Mouse (Mus musculus) left cerebral cortex, adult 2 months (tissue): ENCODE measurements around the gene Fhit. TPM values are rescaled to one million over a fixed set of nuclear protein-coding genes. Genes with fewer than 3 reads are reported as not detected.

Source experiments
- DNase-seq, 2 experiments: peaks; one replicate each; pipeline ENCODE4 v3.0.0; 2021 to 2022; ENCODE audit warnings: low spot score in 2 of 2, mixed read lengths in 1 of 2; ENCODE audit errors: extremely low spot score in 1 of 2
- H3K27ac ChIP-seq: fragments of 200-600 bp; 2 replicates; pipeline ENCODE4 v1.8.1; 2022
- H3K4me3 ChIP-seq: fragments of 200-600 bp; 2 replicates; pipeline ENCODE4 v1.8.1; 2022
- CTCF ChIP-seq: fragments of 200-600 bp; IDR thresholded peaks from 2 replicates; pipeline ENCODE4 v1.8.1; 2022; ENCODE audit warnings: antibody characterized with exemption, mild to moderate bottlenecking, moderate library complexity
- intact Hi-C: fragments of 180-260 bp; cut with DNase I; formaldehyde crosslinking; loops from one replicate; pipeline ENCODE4 v1.15.1; 2025
- total RNA-seq, 2 experiments: library from RNA; stranded (reverse); gene quantifications; 2 replicates each; pipeline ENCODE4 v1.2.3; 2021

The Fhit gene
- total RNA-seq, 2 experiments from 2014 or later, result 6.0 to 7.5 TPM

DNA sequence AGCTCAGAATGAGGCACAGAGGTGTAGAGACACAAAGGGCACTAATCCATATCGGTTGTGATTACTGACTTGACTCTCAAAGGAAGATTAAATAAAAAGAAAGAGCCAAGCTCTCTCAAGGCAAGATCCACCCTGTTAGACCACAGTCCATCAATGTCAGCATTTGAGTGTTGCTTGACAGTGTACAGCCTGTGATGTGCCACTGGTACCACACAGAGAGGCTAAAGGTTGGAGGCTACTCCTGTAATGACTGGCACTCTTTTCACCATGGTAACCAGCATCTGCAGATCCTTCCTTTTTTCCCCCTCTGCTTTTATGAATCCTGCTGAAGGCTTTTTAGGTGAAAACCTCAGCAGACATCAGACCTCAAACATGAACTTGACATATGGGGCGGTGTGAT lies 1138.5 kb downstream of the Fhit start:
- TF ChIP-seq CTCF, result no peak
- Histone ChIP-seq H3K4me3 (no peak overlapping the region), H3K27ac (no peak overlapping the region)
- intact Hi-C loops, result loop anchor here (5.0 kb wide), 1 partner anchor 631 kb away; no protein-coding TSS in a partner anchor
- DNase-seq, result no peak

DNA sequence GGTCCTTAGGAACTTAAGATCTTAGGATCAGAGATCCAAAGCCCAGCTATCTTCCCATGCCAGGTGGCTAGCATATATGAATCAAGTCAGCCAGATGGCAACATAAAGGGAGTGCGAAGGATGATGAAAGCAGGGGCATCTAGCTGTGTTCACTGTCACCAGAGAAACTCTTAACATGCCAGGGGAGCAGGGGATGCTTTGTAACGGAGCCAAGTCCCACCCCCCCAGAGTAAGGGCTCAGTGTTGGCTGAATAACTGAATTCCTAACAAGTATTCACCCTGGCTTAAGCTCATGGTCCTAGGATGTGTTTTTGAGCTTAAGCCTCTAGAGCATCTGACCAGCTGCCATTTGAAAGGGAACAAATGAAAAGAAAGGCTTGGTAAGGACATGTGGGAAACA lies 1139.5 kb downstream of the Fhit start:
- Histone ChIP-seq H3K27ac (no peak overlapping the region), H3K4me3 (no peak overlapping the region)
- no peak for DNase-seq
- TF ChIP-seq CTCF, result no peak
- intact Hi-C loops, result loop anchor here (5.0 kb wide), 1 partner anchor 630 kb away; no protein-coding TSS in a partner anchor

DNA sequence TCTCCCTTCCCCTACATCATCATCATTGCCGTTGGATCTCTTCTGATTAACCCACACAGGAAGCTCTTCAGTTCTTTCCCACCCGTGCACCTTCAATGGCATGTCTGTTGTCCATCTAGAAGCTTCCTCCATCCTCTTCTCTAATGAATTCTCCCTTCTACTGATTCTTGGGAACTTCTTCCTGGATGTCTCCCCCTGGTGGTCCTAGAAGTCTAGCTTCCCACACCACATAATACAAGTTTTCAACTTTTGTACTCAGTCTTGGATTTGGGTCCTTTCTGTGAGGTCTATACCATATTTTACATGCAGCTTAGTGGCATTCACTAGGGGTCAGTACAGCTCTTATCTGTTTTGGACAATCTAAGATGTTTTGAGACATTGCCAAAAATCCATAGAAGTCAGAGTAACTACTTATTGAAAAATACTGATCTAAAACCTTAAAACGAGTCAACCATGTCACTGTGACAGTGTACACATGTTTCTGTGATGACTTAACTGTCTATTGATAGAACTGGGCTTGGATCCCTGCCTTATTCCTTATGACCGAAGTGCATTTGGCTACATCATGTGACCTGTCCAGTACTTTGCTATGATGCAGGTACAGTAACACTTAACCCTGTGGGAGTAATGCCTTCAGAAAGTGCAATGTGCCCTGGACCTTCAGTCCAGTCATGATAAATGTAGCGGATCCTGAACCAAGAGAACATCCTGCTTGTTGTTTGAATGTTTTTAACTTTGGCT lies 1141.3 kb downstream of the Fhit start:
- DNase-seq, result no peak
- TF ChIP-seq CTCF, result peak; percentile 47
- intact Hi-C loops, result loop anchor here (5.0 kb wide), 1 partner anchor 628 kb away; no protein-coding TSS in a partner anchor
- no peak overlapping the region for H3K27ac ChIP-seq
- no peak overlapping the region for H3K4me3 ChIP-seq

DNA sequence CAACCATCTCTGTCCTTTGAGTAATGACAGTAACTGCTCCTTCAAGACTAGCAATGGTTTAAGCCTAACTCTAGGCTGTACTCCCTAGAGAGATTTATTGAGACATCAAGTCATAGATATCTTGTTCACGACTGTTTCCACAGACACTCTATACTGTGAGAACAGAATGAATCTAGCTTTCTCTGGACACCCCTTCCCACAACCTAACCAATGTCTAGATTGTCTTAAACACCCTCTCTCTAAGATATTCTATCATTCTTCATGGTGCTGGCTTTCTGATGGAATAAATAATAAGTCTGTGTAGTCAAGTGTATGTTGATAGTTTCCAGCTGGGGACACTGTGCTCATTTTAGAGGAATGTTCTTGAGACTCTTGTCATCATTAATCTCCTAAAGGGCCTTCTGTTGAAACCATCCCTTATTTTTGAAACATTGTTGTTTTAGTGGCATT lies 1148.0 kb downstream of the Fhit start:
- TF ChIP-seq CTCF, result no peak
- H3K27ac ChIP-seq, result no peak overlapping the region
- no peak overlapping the region for H3K4me3 ChIP-seq
- DNase-seq, result no peak
- intact Hi-C loops, result no loop called here

DNA sequence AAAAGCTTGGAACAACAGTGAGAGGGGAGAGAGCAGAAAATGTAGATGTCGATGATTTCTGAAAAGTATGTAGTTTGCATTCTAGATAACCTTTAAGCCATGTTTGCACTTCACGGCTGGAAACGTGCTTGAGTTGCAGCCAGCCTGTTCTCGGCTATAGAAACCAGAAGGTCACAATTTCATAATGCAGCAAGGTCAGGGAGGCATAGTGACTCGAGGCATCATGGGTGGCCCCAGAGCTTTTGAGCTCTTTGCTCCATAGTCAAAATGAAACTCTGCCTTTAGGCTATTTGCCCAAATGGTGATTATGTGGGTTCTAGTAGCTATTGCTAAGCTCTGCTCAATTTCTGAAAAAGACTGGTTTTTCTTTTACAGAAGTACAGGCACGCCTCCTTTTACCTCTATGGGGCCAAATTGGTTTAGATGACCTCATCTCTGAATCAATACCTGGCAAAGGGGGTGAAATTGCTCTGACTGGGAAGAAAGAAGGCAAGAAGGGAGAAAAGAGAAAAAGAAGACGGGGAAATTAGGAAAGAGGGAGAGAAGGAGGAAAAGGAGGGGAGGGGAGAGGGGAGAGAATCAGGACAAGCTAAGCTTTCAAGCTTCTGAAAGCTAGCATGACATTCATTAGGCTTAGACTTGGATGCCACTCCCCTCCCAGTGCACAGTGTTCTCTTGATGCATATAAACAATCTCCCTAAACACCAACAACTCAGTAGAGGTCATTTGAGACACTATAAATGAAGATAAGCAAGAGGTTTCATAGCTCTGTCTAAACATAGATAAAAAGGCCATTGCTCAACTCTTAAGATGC lies 1148.6 kb downstream of the Fhit start:
- no peak overlapping the region for H3K27ac ChIP-seq
- TF ChIP-seq CTCF, result no peak
- intact Hi-C loops, result no loop called here
- no peak overlapping the region for H3K4me3 ChIP-seq
- DNase-seq, result no peak

DNA sequence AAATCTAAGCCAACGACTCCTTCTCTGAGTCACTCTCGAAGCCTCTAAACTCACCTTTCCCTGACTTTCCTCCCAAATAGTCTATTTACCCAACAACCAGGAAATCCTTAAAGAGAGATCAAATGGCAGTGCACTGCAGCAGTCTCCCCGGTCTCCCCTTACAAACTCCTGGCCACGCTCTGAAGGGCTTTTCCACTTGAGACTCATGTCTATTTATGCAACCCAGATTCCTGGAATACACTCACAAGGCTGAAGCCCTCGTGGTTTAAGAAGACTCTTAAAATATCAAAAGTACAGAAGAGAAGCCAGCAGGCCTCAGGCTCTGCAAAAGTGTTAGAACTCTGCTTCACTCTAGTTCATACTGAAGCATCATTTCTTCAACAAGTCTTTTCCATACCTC lies 1155.6 kb downstream of the Fhit start:
- no peak for DNase-seq
- intact Hi-C loops, result no loop called here
- H3K4me3 ChIP-seq, result no peak overlapping the region

DNA sequence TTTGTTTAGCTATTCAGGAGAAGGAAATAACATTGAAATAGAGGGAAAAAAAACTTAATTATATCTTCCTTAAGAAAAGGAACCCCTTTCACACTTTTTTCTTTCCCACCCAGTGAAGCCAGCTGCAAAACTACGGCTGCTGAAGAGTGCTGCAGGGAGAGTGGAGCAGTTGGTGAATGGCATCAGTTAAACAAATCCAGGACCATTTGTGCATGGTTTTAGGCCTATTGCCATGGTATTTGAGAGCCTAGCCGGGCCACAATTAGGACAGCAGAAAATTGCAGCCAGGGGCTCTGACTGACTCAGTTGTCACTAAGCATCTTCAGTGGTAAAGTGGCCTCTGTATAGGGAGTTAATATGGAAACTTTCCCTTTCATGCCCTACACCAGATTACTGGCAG lies 1158.0 kb downstream of the Fhit start:
- no peak for TF ChIP-seq CTCF
- Histone ChIP-seq H3K27ac (no peak overlapping the region), H3K4me3 (no peak overlapping the region)
- intact Hi-C loops, result no loop called here
- DNase-seq, result no peak

More for the DNA sequence above, 1155.6 kb downstream of the Fhit start:
- TF ChIP-seq CTCF, result no peak
- H3K27ac ChIP-seq, result no peak overlapping the region

DNA sequence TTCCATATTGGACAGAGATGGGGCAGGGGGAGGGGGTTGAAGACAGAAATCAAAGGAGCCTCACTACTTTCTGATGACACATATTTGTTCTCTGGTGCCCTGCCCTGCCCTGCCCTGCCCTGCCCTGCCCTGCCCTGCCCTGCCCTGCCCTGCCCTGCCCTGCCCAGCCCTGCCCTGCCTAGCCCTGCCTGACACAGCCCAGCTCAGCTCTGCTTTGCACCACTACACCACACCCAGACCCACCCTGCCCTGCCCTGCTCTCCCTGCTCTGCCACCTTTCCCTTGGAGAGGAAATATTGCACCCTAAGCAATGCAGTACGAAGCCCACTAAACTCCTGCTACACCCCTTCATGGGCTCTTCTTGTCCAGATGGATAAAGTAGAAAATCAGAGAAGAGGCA lies 1171.2 kb downstream of the Fhit start:
- no peak for TF ChIP-seq CTCF
- H3K27ac ChIP-seq, result no peak overlapping the region
- no peak overlapping the region for H3K4me3 ChIP-seq
- intact Hi-C loops, result no loop called here
- no peak for DNase-seq

DNA sequence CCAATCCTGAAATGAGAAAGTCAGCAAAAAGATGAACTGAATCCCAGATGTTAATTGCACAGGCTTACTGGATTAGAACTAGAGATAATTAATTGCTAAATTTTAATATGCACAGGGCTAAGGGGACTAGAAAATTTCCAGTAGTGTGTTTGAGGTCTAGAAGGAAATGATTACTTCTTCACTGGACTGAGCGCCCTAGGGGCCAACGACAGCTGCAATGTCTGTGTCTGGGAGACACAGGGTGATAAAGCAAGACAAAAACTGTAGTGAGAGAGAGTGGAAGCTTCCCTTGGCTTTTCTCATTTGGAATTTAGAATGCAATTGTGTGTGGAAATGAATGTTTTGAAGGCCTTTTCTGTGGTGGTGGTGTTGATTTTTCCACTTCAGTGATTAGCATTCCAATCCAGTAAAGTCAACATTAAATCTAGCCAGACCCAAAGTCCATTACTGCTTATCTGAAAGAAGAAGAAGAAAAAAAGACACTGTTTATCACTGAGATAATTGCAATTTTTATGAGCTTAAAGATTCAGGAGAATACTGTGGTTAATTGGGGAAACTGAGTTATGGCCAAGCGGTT lies 1184.8 kb downstream of the Fhit start:
- intact Hi-C loops, result no loop called here
- no peak for DNase-seq
- H3K4me3 ChIP-seq, result no peak overlapping the region
- no peak for TF ChIP-seq CTCF
- H3K27ac ChIP-seq, result no peak overlapping the region

DNA sequence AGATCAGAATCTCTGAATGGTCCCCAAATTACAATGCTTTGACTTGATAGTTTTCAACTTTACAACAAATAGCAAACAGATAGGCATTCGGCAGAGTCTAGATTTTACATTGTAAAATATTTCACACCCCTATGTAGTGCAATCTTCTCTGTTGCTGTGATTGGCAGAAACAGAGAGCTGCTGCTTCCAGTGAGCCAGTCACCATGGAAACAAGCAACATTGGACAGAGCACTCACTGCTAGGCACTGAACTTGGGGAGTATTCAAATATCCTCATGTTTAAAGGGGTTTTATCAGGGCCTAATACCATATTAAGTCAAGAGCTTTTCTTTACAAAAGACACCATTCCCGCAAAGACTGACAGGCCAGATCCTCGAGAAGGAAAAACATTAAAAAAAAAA lies 1187.4 kb downstream of the Fhit start:
- no peak for DNase-seq
- no peak for TF ChIP-seq CTCF

DNA sequence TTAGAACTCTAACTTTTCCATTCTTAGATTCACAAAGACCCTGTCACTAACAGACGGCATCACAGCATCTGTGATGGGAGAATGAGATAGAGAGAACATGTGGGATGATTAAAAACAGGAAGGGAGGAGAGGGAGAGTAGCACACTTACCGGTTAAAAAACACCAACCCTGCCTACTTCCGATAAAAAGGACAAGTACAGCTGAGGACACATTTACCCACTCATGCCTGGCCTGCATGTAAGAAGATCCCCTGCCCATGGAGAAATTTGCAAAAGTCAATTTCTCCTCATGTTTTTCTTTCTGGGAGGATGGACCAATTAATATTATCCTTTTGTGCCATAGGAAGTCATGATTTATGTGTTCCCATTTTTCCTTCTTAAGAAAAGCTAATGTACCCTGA lies 1198.0 kb downstream of the Fhit start:
- intact Hi-C loops, result no loop called here
- TF ChIP-seq CTCF, result no peak
- DNase-seq, result no peak
- Histone ChIP-seq H3K27ac (no peak overlapping the region), H3K4me3 (no peak overlapping the region)

More for the DNA sequence above, 1187.4 kb downstream of the Fhit start:
- Histone ChIP-seq H3K4me3 (no peak overlapping the region), H3K27ac (no peak overlapping the region)
- intact Hi-C loops, result no loop called here

DNA sequence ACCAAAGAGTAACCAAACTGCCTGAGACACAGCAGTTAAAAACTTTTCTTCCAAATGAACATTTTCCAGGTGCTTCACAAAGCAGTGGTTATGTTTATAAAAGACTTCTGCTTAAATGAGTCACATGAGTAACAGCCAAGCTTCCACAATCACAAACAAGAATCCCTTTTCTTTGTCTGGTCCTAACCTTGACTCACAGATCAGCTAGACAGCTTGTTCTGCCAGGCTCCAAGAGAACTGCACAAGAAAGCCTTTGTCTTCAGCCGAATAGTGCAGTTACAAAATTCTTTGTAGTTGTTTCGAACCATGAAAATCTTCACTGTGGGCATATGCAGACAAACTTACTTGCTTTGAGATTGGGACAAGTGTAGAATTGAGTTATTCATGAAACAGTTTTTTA lies 1201.4 kb downstream of the Fhit start:
- no peak for TF ChIP-seq CTCF
- intact Hi-C loops, result no loop called here
- no peak overlapping the region for H3K4me3 ChIP-seq

More for the DNA sequence above, 1201.4 kb downstream of the Fhit start:
- DNase-seq, result no peak
- H3K27ac ChIP-seq, result no peak overlapping the region
